Mouse (Mus musculus) forelimb bud, embryonic 11.5 days (tissue): Measurements from ENCODE around the gene Xbp1.
"Not testable (repeated sequence)": the region's sequence is repeated elsewhere in the genome, so short reads cannot be mapped to it uniquely, and the experiment has no call there.

Source experiments
- DNase-seq: peaks from one replicate; pipeline ENCODE4 v3.0.0-alpha.2; 2012; ENCODE audit warnings: low read depth, low spot score

Xbp1 gene

GRCm38 (mm10) chr11:5528841-5529240, 8.4 kb downstream of the Xbp1 start:
- DNase-seq, result no peak

DNA sequence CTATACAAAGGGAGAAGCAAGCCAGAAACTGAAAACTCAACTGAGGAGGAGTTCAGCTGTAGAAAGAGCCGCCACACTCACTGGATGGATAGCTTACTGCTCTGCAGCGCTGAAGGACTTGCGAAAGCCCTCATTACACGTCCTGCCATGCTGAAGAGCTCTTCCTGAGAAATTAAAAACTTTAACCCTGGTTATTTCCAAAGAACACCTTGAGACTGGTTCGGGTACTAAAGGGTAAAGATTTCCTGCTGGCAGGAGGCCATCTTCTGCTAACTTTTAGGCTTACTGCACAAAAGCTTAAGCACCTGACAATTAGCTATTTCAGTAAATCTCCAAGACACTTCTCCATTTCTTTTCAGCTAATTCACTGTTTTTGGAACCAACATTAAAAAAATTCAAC, 9.7 kb downstream of the Xbp1 start:
- no peak for DNase-seq

DNA sequence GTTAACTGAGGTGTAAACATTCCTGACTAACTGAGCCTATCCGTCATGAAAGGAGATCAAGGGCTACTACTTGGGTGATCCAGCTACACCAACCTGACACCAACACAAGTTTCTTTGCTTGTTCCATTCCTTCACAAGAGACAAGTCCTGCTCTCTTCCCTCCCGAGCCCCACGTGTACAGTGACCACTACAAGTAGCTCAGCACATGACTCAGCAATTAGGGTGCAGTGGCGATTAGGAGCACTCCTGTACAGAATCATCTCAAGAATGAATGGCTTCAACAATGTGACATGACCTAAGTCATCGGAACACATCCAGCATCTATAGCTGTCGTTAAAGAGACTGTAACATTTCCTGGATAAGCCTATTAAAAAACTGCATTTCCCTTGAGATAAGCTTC, 10.3 kb downstream of the Xbp1 start:
- no peak for DNase-seq

DNA sequence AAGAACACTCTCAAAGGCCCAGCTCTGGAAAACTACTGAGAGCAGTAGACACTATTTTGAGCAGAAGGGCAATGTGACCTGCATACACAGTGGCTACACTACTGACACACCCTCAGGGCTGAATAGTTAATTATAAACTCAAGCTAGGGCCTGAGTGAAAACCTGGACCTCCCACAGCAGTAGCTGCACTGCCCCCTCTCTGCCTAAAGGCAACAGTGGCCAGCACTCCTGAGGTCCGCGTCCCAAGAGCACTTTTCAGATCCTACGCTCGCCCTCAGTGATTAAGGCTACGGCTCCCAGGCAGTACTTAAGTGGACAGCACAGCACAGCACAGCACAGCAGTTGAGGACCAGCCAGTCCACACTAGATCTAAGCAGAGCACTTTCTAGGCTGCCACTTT, 12.6 kb downstream of the Xbp1 start:
- DNase-seq, result no peak

DNA sequence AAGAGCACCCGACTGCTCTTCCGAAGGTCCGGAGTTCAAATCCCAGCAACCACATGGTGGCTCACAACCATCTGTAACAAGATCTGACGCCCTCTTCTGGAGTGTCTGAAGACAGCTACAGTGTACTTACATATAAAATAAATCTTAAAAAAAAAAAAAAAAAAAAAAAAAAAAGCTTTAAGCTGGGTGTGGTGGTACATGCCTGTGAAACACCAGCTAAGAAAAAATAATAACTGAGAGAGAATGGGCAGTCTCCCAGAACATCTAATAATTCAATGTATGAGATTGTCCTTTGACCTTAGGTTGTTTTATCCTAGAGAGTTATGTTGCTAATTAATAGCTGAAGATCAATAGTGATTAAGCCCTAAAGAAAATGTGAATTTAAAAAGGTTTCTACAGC, 17.0 kb downstream of the Xbp1 start:
- DNase-seq, result not testable (repeated sequence)

- no peak for DNase-seq
Measured at GRCm38 (mm10) chr11:5540331-5540730, 19.9 kb downstream of the Xbp1 start.

- no peak for DNase-seq
Measured at GRCm38 (mm10) chr11:5541230-5541798, 20.9 kb downstream of the Xbp1 start.

GRCm38 (mm10) chr11:5541799-5542481, 21.5 kb downstream of the Xbp1 start, which contains the start of gene Ccdc117:
Gene Ccdc117 (minus strand): TSS chr11:5542187.
- peak; percentile 86 for DNase-seq

DNA sequence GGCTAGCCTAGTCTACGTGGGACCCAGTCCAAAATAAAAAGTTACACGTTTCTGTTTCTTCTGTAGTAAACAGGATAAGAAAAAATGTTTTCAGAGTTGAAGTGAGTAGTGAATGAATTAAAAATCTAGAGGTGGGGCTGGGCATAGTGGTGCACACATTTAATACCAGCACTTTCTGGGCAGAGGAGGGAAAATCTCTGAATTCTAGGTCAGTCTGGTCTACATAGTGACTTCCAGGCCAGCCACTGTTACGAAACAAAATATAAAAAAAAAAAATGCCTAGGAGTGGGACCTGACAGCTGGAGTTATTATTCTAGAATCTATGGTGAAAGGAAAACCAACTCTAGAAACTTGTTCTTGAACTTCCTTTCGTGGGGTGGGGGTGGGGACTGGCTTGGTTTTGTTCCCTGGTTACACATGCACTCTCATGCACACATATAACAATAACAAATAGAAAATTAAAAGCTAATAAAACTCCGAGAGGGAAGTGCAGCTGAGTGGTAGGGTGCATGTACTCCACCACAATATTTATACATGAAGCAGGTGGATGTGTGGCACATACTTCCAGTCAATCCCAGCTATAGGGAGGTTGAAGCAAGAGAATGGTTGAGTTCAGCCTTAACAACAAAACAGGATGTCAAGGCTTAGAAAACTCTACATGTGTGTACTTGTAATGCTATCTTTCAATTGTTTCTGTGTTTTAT, 22.2 kb downstream of the Xbp1 start:
- no peak for DNase-seq

GRCm38 (mm10) chr11:5543281-5543680, 22.8 kb downstream of the Xbp1 start:
- DNase-seq, result no peak

DNA sequence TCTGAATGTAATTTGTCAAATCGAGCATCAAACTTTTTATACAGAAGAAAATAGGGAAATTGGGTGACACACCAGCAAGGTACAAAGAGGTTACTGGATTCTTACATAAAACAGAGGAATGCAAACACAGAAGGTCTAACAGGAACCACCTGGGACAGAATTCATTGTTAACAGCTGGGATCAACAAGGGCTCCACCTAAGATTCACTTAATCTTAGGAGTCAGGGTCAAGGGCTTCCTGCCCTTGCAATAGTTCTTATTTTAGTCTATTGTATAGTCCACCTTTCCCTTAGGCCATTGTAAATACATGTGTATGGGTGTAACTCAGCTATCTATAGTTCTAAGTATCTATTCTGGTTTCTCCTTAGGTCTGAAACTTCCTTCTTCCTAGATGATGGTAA, 24.2 kb downstream of the Xbp1 start:
- DNase-seq, result not testable (repeated sequence)

DNA sequence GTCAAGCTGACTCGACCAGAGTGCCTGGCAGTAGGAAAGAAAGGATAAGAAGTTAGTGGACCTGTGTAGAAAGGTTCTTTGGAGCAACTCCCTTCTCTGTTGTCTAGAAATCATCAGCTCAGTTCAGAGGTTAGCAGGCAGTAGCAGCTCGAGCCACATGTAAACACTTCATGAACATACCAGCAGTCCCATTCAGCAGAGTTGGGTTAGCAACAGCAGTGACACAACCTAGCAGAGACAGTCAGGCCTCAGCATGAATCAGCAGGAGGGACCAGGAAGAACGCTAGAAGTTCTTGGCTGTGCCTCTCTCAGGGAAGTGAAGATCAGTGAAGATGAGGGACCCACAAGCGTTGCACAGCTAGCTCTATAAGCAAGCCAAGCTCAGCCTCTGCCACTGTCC, 25.0 kb downstream of the Xbp1 start:
- DNase-seq, result no peak

DNA sequence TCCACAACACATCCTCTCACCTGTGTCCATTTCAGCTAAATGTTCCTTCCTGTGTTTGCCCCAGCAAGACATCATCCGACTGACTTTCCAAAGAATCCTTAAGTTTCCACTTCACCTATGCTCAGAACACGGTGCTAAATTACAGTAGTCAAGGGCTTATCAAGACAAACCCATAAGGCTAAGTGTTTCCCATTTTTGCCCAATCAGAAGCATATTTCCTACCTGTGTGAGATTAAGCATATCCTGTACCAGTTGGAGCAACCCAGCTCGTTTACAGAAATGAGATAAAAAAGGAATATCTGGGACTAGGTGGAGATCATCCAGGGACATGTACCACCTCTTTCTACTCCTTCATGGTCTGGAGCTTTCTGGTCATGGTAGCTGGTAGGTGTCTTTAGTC, 26.2 kb downstream of the Xbp1 start:
- no peak for DNase-seq

DNA sequence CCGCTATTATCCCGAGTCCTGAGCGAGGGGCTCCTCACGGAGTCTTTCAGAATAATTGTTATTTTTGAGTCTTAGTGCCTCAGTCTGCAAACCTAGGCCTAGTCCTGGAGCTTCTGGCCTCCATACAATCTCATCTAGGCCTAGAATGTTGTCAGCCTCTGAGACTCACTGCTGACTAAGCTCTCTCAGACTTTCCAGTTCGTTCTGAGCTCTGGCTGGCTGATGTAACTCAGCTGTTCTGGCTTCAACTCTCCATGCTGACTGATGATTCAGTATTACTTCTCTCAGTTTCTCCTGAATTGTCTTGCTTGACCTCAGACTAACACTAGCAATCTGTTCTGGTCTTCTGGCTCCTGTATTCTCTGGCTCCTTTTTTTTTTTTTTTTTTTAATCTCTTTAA, 31.0 kb downstream of the Xbp1 start:
- DNase-seq, result no peak

DNA sequence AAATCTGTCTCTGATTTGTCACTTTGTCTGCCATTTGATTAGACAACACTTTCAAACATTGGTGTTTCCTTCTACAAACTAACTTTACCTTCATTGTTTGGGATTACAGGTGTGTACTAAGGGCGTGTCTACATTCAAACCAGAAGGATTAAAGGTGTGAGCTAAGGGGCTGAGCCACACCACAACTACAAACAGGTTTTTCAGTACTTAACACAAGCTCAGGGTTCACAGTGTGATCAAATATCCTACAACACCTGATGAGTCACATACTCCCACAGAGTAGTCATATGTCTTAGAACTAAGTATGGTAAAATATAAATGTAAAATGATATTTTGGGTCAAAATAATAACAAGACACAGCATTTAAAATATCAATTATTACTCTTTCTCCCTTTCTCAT, 31.5 kb downstream of the Xbp1 start:
- DNase-seq, result no peak

- DNase-seq, result no peak
Measured at GRCm38 (mm10) chr11:5560273-5560672, 39.8 kb downstream of the Xbp1 start.

DNA sequence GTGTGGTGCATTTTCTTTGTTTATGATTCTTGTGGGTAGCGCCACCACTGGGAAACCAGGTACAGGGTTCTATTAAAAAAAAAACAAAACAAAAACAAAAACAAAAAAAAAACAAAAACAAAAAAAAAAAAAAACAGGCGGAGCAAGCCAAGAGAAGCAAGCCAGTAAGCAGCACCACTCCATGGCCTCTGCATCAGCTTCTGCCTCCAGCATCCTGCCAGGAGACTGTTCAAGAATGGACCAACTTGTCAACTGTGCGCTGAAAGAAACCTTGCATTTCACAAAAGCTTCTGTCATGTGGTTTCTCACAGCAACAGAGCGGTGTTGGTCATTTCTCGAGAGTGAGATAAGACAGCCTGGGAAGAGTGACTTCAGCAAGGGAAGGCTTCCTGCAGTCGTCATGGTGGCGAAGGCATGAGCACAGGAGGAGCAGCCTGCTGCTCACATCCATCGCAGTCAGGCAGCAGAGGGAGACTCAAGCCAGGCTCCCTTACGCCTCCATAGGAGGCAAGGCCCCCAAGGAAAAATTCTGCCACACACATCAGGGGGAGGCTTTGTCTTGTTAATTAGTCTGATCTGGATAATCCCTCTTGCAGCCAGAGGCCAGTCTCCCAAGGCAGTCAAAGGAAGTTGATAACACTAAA, 42.3 kb downstream of the Xbp1 start:
- no peak for DNase-seq

DNA sequence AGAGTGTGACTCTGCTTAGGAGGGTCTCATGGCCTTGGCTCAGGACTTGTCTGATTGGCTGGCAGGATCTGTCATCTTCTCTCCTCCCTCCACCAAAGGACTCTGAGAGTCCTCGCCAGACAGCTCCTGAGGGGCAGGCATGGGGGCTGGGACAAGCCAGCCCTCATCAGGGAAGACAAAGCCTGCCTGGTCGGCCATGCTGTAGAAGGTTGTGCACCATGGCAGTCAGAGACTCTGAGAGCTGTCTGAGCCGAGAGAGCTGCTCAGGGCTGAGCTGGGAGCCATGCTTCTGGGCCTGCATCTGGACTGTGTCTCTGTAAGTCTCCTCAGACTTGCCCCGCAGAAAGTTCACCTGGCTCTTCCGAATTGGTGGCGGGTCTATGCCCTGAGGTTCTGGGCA, 43.4 kb downstream of the Xbp1 start:
- DNase-seq, result no peak

GRCm38 (mm10) chr11:5565596-5565995, 45.1 kb downstream of the Xbp1 start:
- no peak for DNase-seq

DNA sequence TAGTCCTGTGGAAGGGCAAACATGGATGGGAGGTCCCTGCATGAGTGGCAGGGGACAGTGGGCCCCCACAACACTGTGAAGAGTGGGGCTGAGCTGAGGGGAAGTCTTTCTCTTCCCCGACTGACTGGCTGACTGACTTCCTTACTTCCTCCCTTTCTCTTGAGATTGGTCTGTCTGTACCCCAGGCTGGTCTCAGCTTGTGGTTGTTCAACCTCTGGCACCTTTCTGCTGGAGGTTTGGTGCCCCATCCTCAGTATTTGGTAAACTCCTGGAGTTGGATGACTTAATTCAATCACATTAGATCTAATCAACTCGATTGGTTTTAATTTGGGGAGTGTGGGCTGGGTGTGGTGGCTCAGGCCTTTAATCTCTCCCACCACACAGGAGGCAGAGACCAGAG, 46.0 kb downstream of the Xbp1 start:
- DNase-seq, result no peak

- no peak for DNase-seq
Measured at GRCm38 (mm10) chr11:5567654-5568053, 47.2 kb downstream of the Xbp1 start.

DNA sequence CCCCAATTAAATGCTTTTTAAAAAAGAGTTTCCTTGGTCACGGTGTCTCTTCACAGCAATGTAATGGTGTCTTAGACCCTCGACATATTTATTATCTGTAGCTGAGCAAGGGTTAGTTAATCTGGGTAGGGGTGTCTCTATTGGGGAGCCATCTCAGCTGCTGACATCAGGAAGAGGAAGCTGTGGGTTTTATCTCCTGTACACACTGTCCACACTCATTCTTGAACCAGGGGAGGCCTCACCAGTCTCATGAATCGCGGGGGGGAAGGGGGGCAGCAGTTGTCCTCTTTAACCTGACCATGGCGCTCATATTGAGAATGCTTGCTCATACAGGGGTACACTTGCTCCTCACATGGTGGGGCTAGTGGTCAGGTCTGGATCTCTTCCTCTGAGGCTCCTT, 47.6 kb downstream of the Xbp1 start:
- no peak for DNase-seq

DNA sequence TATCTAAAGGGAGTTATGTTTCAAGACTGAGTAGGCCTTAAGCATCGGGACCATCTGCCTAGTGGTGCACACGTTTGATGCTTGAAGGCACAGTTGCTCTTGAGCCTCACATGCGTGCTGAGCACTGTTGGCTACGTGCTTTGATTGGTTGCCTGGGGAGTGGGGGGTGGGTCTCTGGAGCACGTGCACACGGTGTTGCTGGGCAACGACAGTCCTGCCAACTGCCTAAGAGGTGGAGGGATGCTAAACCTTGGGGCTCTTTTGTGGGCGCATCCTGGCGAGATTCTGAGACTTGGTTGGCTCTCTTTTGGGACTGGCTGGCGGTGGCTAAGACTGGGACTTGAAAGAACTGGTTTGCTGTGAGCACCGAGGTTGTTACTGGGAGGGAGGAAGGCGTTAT, 49.0 kb downstream of the Xbp1 start, which contains the start of gene Ankrd36:
Gene Ankrd36 (plus strand): TSS at position 211 of the 400 bp plus-strand sequence.
- DNase-seq, result no peak
